Mouse (Mus musculus): ENCODE results near the gene G6pc2. TPM values are rescaled to one million over a fixed set of nuclear protein-coding genes. Genes with fewer than 3 reads are reported as not detected.

Gene G6pc2
- total and polyA plus RNA-seq, 2 experiments from 2014 or later, result not detected

DNA sequence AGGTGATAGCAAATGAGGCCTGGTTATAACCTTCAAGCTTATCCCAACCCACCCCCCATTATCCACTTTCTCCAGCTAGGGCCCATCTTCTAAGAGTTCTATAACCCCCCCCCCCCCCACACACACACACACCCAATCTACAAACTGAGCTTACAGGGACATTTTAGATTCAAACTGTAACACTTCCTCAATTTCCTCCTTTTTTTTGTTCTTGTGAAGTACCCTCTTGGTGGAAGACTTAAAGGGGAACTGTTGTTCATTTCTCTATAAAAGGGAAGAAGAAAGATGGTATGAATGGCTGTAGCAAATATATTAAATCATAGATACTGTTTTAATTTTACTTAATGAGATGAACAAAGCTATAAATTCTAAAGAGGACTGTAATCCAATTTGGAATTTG lies 21.2 kb downstream of the G6pc2 start:
- no peak for ATAC-seq
- no peak for DNase-seq
- H3K27me3 ChIP-seq (ENCODE audit: insufficient read depth, low read length), result no peaks in the 10 kb centered on the region
- no peak for TF ChIP-seq CTCF (IDR thresholded peaks at IDR 0.05; ENCODE audit: low read depth)
- no peak overlapping the region for H3K4me3 ChIP-seq (ENCODE audit: low read depth, low read length)
- no peaks in the 10 kb centered on the region for H3K4me1 ChIP-seq (ENCODE audit: insufficient read depth)
- no peak overlapping the region for H3K9ac ChIP-seq
- no peak overlapping the region for H3K4me2 ChIP-seq (ENCODE audit: low read depth)
- no peaks in the 10 kb centered on the region for H3K9me3 ChIP-seq (ENCODE audit: low read length)
- no peaks in the 10 kb centered on the region for H3K36me3 ChIP-seq (ENCODE audit: insufficient read depth)
- H3K27ac ChIP-seq (ENCODE audit: low read depth, low read length), result no peak overlapping the region

DNA sequence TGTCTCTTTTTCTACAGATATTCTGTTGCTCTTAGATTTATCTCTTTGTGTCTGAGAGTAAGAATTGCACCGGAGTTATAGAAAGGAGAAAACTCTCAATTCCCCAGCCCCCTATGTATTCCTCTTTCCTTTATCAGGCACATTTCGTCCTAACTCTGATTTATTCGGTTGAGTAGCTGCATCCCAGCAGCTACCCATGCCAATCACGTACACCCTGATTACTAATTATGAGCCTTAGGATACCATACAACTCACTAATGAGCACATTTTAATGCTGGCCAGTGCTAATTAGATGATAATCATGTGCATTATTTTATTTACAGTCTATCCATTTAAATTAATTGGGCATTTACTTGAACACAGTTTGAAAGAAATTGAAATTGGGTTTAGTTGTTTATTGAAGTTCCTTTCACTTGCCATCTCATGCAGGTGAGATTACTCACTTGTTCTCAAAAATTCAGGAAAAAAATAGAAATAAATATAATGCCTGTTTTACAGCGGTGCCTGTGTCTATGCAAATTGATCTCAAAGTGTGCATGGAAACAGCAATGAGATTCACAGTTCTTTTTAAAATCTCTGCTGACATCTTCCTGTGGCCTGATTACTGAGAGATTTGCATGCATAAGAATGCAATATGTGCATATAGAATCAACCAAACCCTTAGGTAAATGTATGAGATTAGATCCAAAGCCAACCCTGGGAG lies 24.3 kb downstream of the G6pc2 start:
- H3K9ac ChIP-seq, result no peak overlapping the region
- no peak overlapping the region for H3K4me2 ChIP-seq (ENCODE audit: low read depth)
- no peak overlapping the region for H3K27ac ChIP-seq (ENCODE audit: low read depth, low read length)
- no peaks in the 10 kb centered on the region for H3K36me3 ChIP-seq (ENCODE audit: insufficient read depth)
- no peaks in the 10 kb centered on the region for H3K27me3 ChIP-seq (ENCODE audit: insufficient read depth, low read length)
- DNase-seq (no peak), ATAC-seq (peak; percentile 51; the same call in 1 of the 2 replicates)
- WGBS, result 15% methylated on average over 5 of the region's 5 CpGs
- no peak for TF ChIP-seq CTCF (IDR thresholded peaks at IDR 0.05; ENCODE audit: low read depth)
- H3K4me3 ChIP-seq (ENCODE audit: low read depth, low read length), result no peak overlapping the region
- H3K9me3 ChIP-seq (ENCODE audit: low read length), result no peaks in the 10 kb centered on the region
- no peaks in the 10 kb centered on the region for H3K4me1 ChIP-seq (ENCODE audit: insufficient read depth)

DNA sequence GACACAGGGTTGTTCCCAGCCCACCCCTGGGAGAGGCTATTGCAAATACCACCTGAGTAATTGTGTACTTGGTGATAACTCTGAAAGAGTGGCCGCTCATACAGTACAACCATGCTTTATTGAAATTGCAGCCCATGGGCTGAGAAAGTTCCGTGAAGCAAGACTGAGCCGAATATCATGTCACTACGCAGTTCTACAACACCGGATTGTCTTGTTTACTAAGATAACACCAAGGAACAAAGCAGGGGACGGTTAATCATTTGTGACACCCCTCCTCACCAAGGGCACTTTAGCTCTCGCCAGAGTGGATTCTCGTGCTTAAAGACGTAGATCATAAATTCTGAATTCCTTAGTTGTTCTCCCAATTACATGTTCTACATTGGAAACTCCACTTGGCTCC lies 28.4 kb downstream of the G6pc2 start:
- Histone ChIP-seq H3K4me3 (ENCODE audit: low read depth, low read length) (no peak overlapping the region), H3K36me3 (ENCODE audit: insufficient read depth) (no peaks in the 10 kb centered on the region), H3K4me1 (ENCODE audit: insufficient read depth) (no peaks in the 10 kb centered on the region), H3K9me3 (ENCODE audit: low read length) (no peaks in the 10 kb centered on the region), H3K27me3 (ENCODE audit: insufficient read depth, low read length) (no peaks in the 10 kb centered on the region), H3K4me2 (ENCODE audit: low read depth) (no peak overlapping the region), H3K9ac (no peak overlapping the region), H3K27ac (ENCODE audit: low read depth, low read length) (no peak overlapping the region)
- WGBS, result 95% methylated on average over 9 of the region's 9 CpGs
- ATAC-seq, result no peak
- TF ChIP-seq CTCF (IDR thresholded peaks at IDR 0.05; ENCODE audit: low read depth), result no peak
- no peak for DNase-seq

DNA sequence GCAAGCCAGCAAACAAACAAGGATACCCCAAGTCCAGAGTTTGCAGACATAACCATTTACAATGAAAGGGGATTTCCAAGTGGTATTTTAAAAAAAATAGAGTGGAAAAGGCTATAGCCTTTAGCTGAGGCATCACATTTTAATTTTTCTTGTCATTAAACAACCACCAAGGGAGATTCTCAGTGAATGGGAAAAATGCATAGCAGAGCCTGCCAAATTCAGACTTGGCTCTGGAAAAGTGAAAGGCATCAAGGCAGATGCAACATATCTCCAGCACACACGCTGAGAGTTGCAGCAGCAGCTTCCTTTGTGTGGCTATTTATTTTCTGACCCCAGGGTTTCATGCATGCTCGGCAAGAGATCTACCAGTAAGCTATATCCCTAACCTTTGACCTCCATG lies 34.1 kb downstream of the G6pc2 start:
- H3K4me3 ChIP-seq (ENCODE audit: low read depth, low read length), result no peak overlapping the region
- no peaks in the 10 kb centered on the region for H3K36me3 ChIP-seq (ENCODE audit: insufficient read depth)
- H3K4me1 ChIP-seq (ENCODE audit: insufficient read depth), result peaks cover 9% of the 10 kb centered on the region; the same call in 1 of the 2 replicates
- H3K4me2 ChIP-seq (ENCODE audit: low read depth), result no peak overlapping the region
- no peak for TF ChIP-seq CTCF (IDR thresholded peaks at IDR 0.05; ENCODE audit: low read depth)
- WGBS, result 8% methylated on average over 2 of the region's 2 CpGs
- no peaks in the 10 kb centered on the region for H3K9me3 ChIP-seq (ENCODE audit: low read length)
- H3K9ac ChIP-seq, result no peak overlapping the region
- H3K27ac ChIP-seq (ENCODE audit: low read depth, low read length), result no peak overlapping the region
- ATAC-seq (no peak), DNase-seq (peak; percentile 63)
- H3K27me3 ChIP-seq (ENCODE audit: insufficient read depth, low read length), result no peaks in the 10 kb centered on the region

DNA sequence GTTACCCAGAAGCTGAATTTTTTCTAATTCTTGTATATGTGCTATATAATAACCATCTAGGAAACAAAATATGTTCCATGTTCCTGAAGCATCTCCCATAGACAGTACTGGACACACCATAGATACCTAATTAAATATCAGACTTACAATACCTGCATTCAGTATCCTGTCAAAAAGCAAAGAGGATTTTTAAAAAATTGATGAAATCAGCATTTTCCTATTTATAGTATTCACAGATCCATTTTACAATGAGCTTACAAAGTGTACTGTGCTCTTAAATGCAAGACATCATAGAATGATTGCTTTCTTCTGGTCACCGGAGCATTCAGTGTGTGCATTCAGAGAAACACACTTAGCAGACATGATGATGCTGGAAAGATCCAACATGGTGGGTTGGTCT lies 36.2 kb downstream of the G6pc2 start:
- Histone ChIP-seq H3K36me3 (ENCODE audit: insufficient read depth) (no peaks in the 10 kb centered on the region), H3K9ac (no peak overlapping the region), H3K27ac (ENCODE audit: low read depth, low read length) (no peak overlapping the region), H3K4me3 (ENCODE audit: low read depth, low read length) (no peak overlapping the region), H3K27me3 (ENCODE audit: insufficient read depth, low read length) (no peaks in the 10 kb centered on the region), H3K4me2 (ENCODE audit: low read depth) (no peak overlapping the region), H3K4me1 (ENCODE audit: insufficient read depth) (peaks cover 9% of the 10 kb centered on the region; the same call in 1 of the 2 replicates), H3K9me3 (ENCODE audit: low read length) (no peaks in the 10 kb centered on the region)
- ATAC-seq, result no peak
- no peak for DNase-seq
- no peak for TF ChIP-seq CTCF (IDR thresholded peaks at IDR 0.05; ENCODE audit: low read depth)
- WGBS, result 91% methylated on average over 1 of the region's 1 CpGs

DNA sequence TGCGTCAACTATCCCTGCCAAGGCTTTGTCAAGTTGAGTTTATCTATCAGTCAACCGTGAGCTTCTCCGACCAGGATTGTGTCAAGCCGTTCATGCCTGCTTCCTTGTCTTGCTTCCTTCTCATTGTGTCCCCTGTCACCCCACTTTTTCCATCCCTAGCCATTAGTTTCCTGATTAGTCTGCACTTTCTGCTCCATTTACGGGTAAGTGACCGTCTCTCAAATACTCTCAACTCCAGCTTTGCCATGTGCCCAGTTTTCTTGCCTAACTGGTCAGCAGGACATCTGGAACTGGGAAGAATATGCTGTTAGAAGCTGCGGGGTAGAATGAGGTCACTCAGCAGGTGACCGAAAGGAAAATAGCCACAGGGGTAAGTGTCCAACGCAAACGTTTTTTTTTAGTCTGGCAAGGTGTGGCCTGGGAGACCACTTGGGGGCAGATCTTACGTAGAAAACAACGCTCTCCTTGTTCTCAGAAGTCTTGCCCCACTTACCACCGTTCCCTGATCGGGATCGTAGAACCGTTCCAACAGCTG lies 37.4 kb downstream of the G6pc2 start:
- Histone ChIP-seq H3K4me3 (ENCODE audit: low read depth, low read length) (no peak overlapping the region), H3K4me1 (ENCODE audit: insufficient read depth) (peaks cover 9% of the 10 kb centered on the region; the same call in 1 of the 2 replicates), H3K9me3 (ENCODE audit: low read length) (no peaks in the 10 kb centered on the region), H3K36me3 (ENCODE audit: insufficient read depth) (no peaks in the 10 kb centered on the region), H3K4me2 (ENCODE audit: low read depth) (no peak overlapping the region), H3K27me3 (ENCODE audit: insufficient read depth, low read length) (no peaks in the 10 kb centered on the region), H3K9ac (no peak overlapping the region), H3K27ac (ENCODE audit: low read depth, low read length) (no peak overlapping the region)
- no peak for TF ChIP-seq CTCF (IDR thresholded peaks at IDR 0.05; ENCODE audit: low read depth)
- ATAC-seq (no peak), DNase-seq (no peak)
- WGBS, result 48% methylated on average over 16 of the region's 16 CpGs

DNA sequence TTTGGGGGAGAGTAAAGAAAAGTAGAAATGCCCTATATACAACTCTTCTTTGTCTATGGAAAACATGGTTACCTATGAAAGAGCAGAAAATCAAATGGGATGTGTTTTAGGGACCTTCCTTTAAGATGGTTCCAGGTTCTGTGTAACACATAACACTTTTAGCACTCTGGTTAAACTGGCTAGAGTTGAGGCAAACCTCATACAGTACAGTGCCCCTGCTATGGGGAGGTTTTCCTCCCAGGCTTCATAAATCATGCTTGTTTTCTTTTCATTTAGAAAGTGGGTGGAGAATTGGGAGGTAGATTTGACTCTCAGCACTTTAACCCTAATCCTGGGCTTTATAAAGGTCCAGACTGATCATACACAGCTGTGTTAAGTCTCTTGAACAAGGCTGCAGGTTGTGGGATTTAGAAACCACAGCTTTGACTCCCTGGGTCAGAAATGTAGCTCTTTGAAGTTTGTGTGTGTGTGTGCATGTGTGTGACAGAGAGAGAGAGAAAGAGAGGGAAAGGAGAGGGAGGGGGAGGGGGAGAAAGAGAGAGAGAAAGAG lies 53.3 kb downstream of the G6pc2 start:
- H3K4me3 ChIP-seq (ENCODE audit: low read depth, low read length), result no peak overlapping the region
- no peaks in the 10 kb centered on the region for H3K4me1 ChIP-seq (ENCODE audit: insufficient read depth)
- no peak overlapping the region for H3K27ac ChIP-seq (ENCODE audit: low read depth, low read length)
- no peak for DNase-seq
- ATAC-seq, result no peak
- no peak for TF ChIP-seq CTCF (IDR thresholded peaks at IDR 0.05; ENCODE audit: low read depth)
- no peaks in the 10 kb centered on the region for H3K36me3 ChIP-seq (ENCODE audit: insufficient read depth)
- H3K9me3 ChIP-seq (ENCODE audit: low read length), result no peaks in the 10 kb centered on the region
- H3K4me2 ChIP-seq (ENCODE audit: low read depth), result no peak overlapping the region
- no peaks in the 10 kb centered on the region for H3K27me3 ChIP-seq (ENCODE audit: insufficient read depth, low read length)
- no peak overlapping the region for H3K9ac ChIP-seq
